Mouse (Mus musculus): ENCODE results near the gene Cend1.

GRCm38 (mm10) chr7:141443081-141443821 lies 14.0 kb upstream of the Cend1 start:
- peak; percentile 47; the same call in 1 of the 2 replicates for TF ChIP-seq CTCF (IDR thresholded peaks at IDR 0.05; ENCODE audit: control insufficient read depth, insufficient read depth, low read length)
- TF ChIP-seq POLR2A (IDR thresholded peaks at IDR 0.05; ENCODE audit: borderline replicate concordance, control insufficient read depth, low read depth, low read length), result no peak
